Mouse (Mus musculus): Measurements from ENCODE around the gene Olfml3. TPM values are rescaled to one million over a fixed set of nuclear protein-coding genes. Genes with fewer than 3 reads are reported as not detected.

Gene Olfml3
- polyA plus RNA-seq, 2 experiments, result 1.2 to 1.7 TPM

GRCm38 (mm10) chr3:103758456-103758855 lies 20.7 kb upstream of the Olfml3 start:
- H3K9ac ChIP-seq (replicated peaks), result no peak overlapping the region
- no peak for DNase-seq (ENCODE audit: low read depth in 3 of 3, low spot score in 3 of 3)
- H3K27me3 ChIP-seq (ENCODE audit: control insufficient read depth, insufficient read depth, low read length), result no peaks in the 10 kb centered on the region
- peaks cover 80% of the 10 kb centered on the region for H3K36me3 ChIP-seq (replicated peaks; ENCODE audit: control insufficient read depth, insufficient read depth, low read depth)
- H3K4me2 ChIP-seq (ENCODE audit: low read depth), result no peak overlapping the region
- 88% methylated on average over 7 of the region's 7 CpGs for WGBS (ENCODE audit: insufficient replicate concordance)
- H3K27ac ChIP-seq, result no peak overlapping the region
- no peak overlapping the region for H3K4me3 ChIP-seq (ENCODE audit: insufficient read depth in 1 of 2, low read depth in 2 of 2, low read length in 2 of 2)
- H3K4me1 ChIP-seq (replicated peaks; ENCODE audit: control insufficient read depth in 2 of 2, insufficient read depth in 2 of 2, low read length in 1 of 2), result no peaks in the 10 kb centered on the region
- ATAC-seq (ENCODE audit: insufficient read depth), result no peak
- TF ChIP-seq CTCF (IDR thresholded peaks at IDR 0.05; ENCODE audit: low read depth) (no peak), EP300 (IDR thresholded peaks at IDR 0.05; ENCODE audit: low read depth) (no peak)
- no peaks in the 10 kb centered on the region for H3K9me3 ChIP-seq (ENCODE audit: control insufficient read depth, low read length)

DNA sequence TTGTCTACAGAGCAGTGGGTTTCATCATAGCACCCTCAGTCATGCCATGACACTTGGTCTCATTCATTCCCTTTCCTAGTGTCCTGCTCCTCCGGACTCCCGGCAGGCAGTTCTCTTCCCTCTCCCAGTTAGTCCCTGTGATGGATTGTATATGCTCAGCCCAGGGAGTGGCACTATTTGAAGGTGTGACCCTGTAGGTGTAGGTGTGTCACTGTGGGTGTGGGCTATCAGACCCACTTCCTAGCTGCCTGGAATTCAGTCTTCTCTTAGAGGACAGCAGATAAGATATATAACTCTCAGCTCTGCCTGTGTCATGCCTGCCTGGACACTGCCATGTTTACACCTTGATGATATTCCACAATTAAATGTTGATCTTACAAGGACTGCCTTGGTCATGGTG lies 19.1 kb upstream of the Olfml3 start:
- H3K9me3 ChIP-seq (ENCODE audit: control insufficient read depth, low read length), result no peaks in the 10 kb centered on the region
- no peak overlapping the region for H3K27ac ChIP-seq
- ATAC-seq (ENCODE audit: insufficient read depth), result no peak
- no peaks in the 10 kb centered on the region for H3K4me1 ChIP-seq (replicated peaks; ENCODE audit: control insufficient read depth in 2 of 2, insufficient read depth in 2 of 2, low read length in 1 of 2)
- H3K36me3 ChIP-seq (replicated peaks; ENCODE audit: control insufficient read depth, insufficient read depth, low read depth), result peaks cover 80% of the 10 kb centered on the region
- H3K4me3 ChIP-seq (ENCODE audit: insufficient read depth in 1 of 2, low read depth in 2 of 2, low read length in 2 of 2), result no peak overlapping the region
- TF ChIP-seq CTCF (IDR thresholded peaks at IDR 0.05; ENCODE audit: low read depth), result no peak
- TF ChIP-seq EP300 (IDR thresholded peaks at IDR 0.05; ENCODE audit: low read depth), result no peak
- no peak overlapping the region for H3K9ac ChIP-seq (replicated peaks)
- no peaks in the 10 kb centered on the region for H3K27me3 ChIP-seq (ENCODE audit: control insufficient read depth, insufficient read depth, low read length)
- H3K4me2 ChIP-seq (ENCODE audit: low read depth), result no peak overlapping the region
- no peak for DNase-seq (ENCODE audit: low read depth in 3 of 3, low spot score in 3 of 3)
- WGBS (ENCODE audit: insufficient replicate concordance), result 97% methylated on average over 2 of the region's 2 CpGs

GRCm38 (mm10) chr3:103755351-103755750 lies 17.6 kb upstream of the Olfml3 start:
- no peaks in the 10 kb centered on the region for H3K4me1 ChIP-seq (replicated peaks; ENCODE audit: control insufficient read depth in 2 of 2, insufficient read depth in 2 of 2, low read length in 1 of 2)
- DNase-seq (ENCODE audit: low read depth in 3 of 3, low spot score in 3 of 3) (no peak), ATAC-seq (ENCODE audit: insufficient read depth) (no peak)
- H3K36me3 ChIP-seq (replicated peaks; ENCODE audit: control insufficient read depth, insufficient read depth, low read depth), result peaks cover 81% of the 10 kb centered on the region
- no peak overlapping the region for H3K27ac ChIP-seq
- TF ChIP-seq EP300 (IDR thresholded peaks at IDR 0.05; ENCODE audit: low read depth) (no peak), CTCF (IDR thresholded peaks at IDR 0.05; ENCODE audit: low read depth) (no peak)
- WGBS (ENCODE audit: insufficient replicate concordance), result 42% methylated on average over 3 of the region's 3 CpGs
- no peaks in the 10 kb centered on the region for H3K9me3 ChIP-seq (ENCODE audit: control insufficient read depth, low read length)
- no peak overlapping the region for H3K4me2 ChIP-seq (ENCODE audit: low read depth)
- no peak overlapping the region for H3K4me3 ChIP-seq (ENCODE audit: insufficient read depth in 1 of 2, low read depth in 2 of 2, low read length in 2 of 2)
- no peaks in the 10 kb centered on the region for H3K27me3 ChIP-seq (ENCODE audit: control insufficient read depth, insufficient read depth, low read length)
- no peak overlapping the region for H3K9ac ChIP-seq (replicated peaks)

- no peaks in the 10 kb centered on the region for H3K9me3 ChIP-seq (ENCODE audit: control insufficient read depth, low read length)
- DNase-seq (ENCODE audit: low read depth in 3 of 3, low spot score in 3 of 3), result no peak
- no peak for ATAC-seq (ENCODE audit: insufficient read depth)
- H3K4me1 ChIP-seq (replicated peaks; ENCODE audit: control insufficient read depth in 2 of 2, insufficient read depth in 2 of 2, low read length in 1 of 2), result no peaks in the 10 kb centered on the region
- no peaks in the 10 kb centered on the region for H3K27me3 ChIP-seq (ENCODE audit: control insufficient read depth, insufficient read depth, low read length)
- H3K9ac ChIP-seq (replicated peaks), result no peak overlapping the region
- H3K36me3 ChIP-seq (replicated peaks; ENCODE audit: control insufficient read depth, insufficient read depth, low read depth), result peaks cover 82% of the 10 kb centered on the region
- TF ChIP-seq CTCF (IDR thresholded peaks at IDR 0.05; ENCODE audit: low read depth) (no peak), EP300 (IDR thresholded peaks at IDR 0.05; ENCODE audit: low read depth) (no peak)
- no peak overlapping the region for H3K27ac ChIP-seq
- no peak overlapping the region for H3K4me2 ChIP-seq (ENCODE audit: low read depth)
- 85% methylated on average over 2 of the region's 2 CpGs for WGBS (ENCODE audit: insufficient replicate concordance)
- no peak overlapping the region for H3K4me3 ChIP-seq (ENCODE audit: insufficient read depth in 1 of 2, low read depth in 2 of 2, low read length in 2 of 2)
Observed at GRCm38 (mm10) chr3:103751558-103751957, 13.8 kb upstream of the Olfml3 start.

DNA sequence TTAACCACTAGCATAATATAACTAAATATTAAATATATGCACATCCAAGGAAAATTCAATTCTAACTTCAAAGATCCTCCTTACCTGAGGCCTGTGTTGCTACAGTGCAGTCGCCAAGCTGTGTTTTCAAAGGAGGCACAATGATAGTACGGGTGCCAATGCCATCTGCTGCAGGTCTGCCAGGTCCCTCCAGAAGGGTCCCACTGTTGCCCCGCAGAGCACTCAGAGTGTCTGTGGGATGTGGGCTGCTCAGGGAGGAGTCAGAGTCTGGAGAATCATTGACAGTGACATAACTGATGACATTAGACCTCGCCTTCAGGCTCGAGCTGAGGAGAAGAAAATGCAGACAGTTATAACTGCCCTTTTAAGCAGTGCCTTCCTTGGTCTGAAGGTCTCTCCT lies 8.9 kb upstream of the Olfml3 start:
- TF ChIP-seq EP300 (IDR thresholded peaks at IDR 0.05; ENCODE audit: low read depth) (no peak), CTCF (IDR thresholded peaks at IDR 0.05; ENCODE audit: low read depth) (no peak)
- Histone ChIP-seq H3K4me2 (ENCODE audit: low read depth) (no peak overlapping the region), H3K36me3 (replicated peaks; ENCODE audit: control insufficient read depth, insufficient read depth, low read depth) (peaks cover 88% of the 10 kb centered on the region), H3K27me3 (ENCODE audit: control insufficient read depth, insufficient read depth, low read length) (no peaks in the 10 kb centered on the region), H3K27ac (no peak overlapping the region), H3K4me3 (ENCODE audit: insufficient read depth in 1 of 2, low read depth in 2 of 2, low read length in 2 of 2) (no peak overlapping the region), H3K9me3 (ENCODE audit: control insufficient read depth, low read length) (no peaks in the 10 kb centered on the region), H3K9ac (replicated peaks) (no peak overlapping the region), H3K4me1 (replicated peaks; ENCODE audit: control insufficient read depth in 2 of 2, insufficient read depth in 2 of 2, low read length in 1 of 2) (no peaks in the 10 kb centered on the region)
- DNase-seq (ENCODE audit: low read depth in 3 of 3, low spot score in 3 of 3) (no peak), ATAC-seq (ENCODE audit: insufficient read depth) (no peak)
- WGBS (ENCODE audit: insufficient replicate concordance), result 83% methylated on average over 5 of the region's 5 CpGs
